Mouse (Mus musculus) stomach, embryonic 16.5 days (tissue): Measurements from ENCODE around the gene Hesx1. TPM values are rescaled to one million over a fixed set of nuclear protein-coding genes. Genes with fewer than 3 reads are reported as not detected.
"Not testable (repeated sequence)": the region's sequence is repeated elsewhere in the genome, so short reads cannot be mapped to it uniquely, and the experiment has no call there.

Source experiments
- ATAC-seq: fragments of 200-750 bp; cut with Nextera tagmentation; 2 replicates; pipeline ENCODE4 v1.8.0; 2017; ENCODE audit warnings: moderate number of reproducible peaks, moderate TSS enrichment; ENCODE audit not compliant: insufficient read depth, low FRiP score
- H3K27ac ChIP-seq: fragments of 300-500 bp; sonication (generic); 2 replicates; pipeline ENCODE4 v1.5.1; 2014; ENCODE audit warnings: low read length
- H3K27me3 ChIP-seq: fragments of 300-500 bp; sonication (generic); 2 replicates; pipeline ENCODE4 v1.6.1; 2014; ENCODE audit warnings: low read length, control low read depth, mixed read lengths; ENCODE audit not compliant: control insufficient read depth, insufficient read depth
- H3K36me3 ChIP-seq: fragments of 300-500 bp; sonication (generic); 2 replicates; pipeline ENCODE4 v1.6.1; 2014; ENCODE audit warnings: low read length; ENCODE audit not compliant: control insufficient read depth, insufficient read depth
- H3K4me1 ChIP-seq: fragments of 300-500 bp; sonication (generic); 2 replicates; pipeline ENCODE4 v1.6.1; 2014; ENCODE audit warnings: low read length, control low read depth, mixed read lengths; ENCODE audit not compliant: control insufficient read depth, insufficient read depth
- H3K4me2 ChIP-seq: fragments of 300-500 bp; sonication (generic); 2 replicates; pipeline ENCODE4 v1.6.1; 2014; ENCODE audit warnings: low read depth, low read length, mixed read lengths
- H3K4me3 ChIP-seq: fragments of 300-500 bp; sonication (generic); replicated peaks from 2 replicates; pipeline ENCODE4 v1.5.1; 2014; ENCODE audit warnings: mild to moderate bottlenecking, low read length
- H3K9ac ChIP-seq: fragments of 300-500 bp; sonication (generic); 2 replicates; pipeline ENCODE4 v1.6.1; 2014; ENCODE audit warnings: low read length
- H3K9me3 ChIP-seq: fragments of 300-500 bp; sonication (generic); replicated peaks from 2 replicates; pipeline ENCODE4 v1.6.1; 2016; ENCODE audit warnings: low read length, control low read depth; ENCODE audit not compliant: control insufficient read depth
- WGBS: fragments of 180-500 bp; shearing (Covaris S2); extraction: QIAGEN DNeasy Blood & Tissue Kit; methylation state at CpG from one replicate; pipeline ENCODE4 v1.1.7; 2014; 5-methylcytosine and 5-hydroxymethylcytosine counted together
- polyA plus RNA-seq: library from polyadenylated mRNA; unstranded; fragments of >200 nt; fragmentation: Nextera tagmentation; extraction: Ambion mirVana; gene quantifications from 2 replicates; pipeline ENCODE4 v1.2.1, GENCODE M21; 2015

The Hesx1 gene
- 0.20 and 0.62 TPM in 2 replicates for polyA plus RNA-seq

- peak within 1 kb of the TSS; percentile 43 for H3K4me3 ChIP-seq
- no peaks in the 10 kb centered on the region for H3K36me3 ChIP-seq
- peak within 1 kb of the TSS; percentile 49 for H3K9ac ChIP-seq
- 0 out of 2 replicates have a peak within 1 kb of the TSS, but pooled peaks have one; percentile 23 for H3K27ac ChIP-seq
- no peaks in the 10 kb centered on the region for H3K9me3 ChIP-seq
- peak within 1 kb of the TSS; percentile 61 for H3K4me2 ChIP-seq
- no peaks in the 10 kb centered on the region for H3K27me3 ChIP-seq
- ATAC-seq, result peak; percentile 69; the same call in 1 of the 2 replicates
- WGBS, result 7% methylated on average over 16 of the region's 16 CpGs
- peaks cover 5% of the 10 kb centered on the region for H3K4me1 ChIP-seq
These were observed at the start of gene Hesx1 for GRCm38 (mm10) chr14:26994211-26994741. Hesx1 (plus strand) TSS chr14:26994416.

DNA sequence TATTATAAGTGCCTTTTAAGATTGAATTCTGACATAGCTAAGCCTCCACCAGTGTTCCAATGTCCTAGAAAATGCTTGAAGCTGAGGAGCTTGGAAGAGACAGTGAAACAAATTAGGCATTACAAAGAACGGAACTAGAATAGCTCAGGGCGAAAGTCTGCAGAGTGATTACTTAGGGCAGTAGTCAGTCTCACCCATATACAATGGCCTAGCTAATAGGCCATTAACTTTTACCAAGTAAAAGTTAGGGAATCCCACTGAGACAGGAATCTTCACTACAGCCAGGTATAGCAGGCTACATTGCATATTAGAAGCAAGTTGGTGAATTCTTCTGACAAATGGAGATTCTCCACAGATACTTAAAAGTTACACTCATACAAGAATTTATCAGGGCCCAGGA lies 38.1 kb upstream of the Hesx1 start:
- H3K4me3 ChIP-seq, ATAC-seq, H3K27me3 ChIP-seq, H3K4me1 ChIP-seq, H3K9ac ChIP-seq, H3K36me3 ChIP-seq, H3K4me2 ChIP-seq, H3K27ac ChIP-seq, H3K9me3 ChIP-seq: not testable (repeated sequence)
- WGBS, result 95% methylated on average over 2 of the region's 2 CpGs

GRCm38 (mm10) chr14:26960518-26960917 lies 33.7 kb upstream of the Hesx1 start:
- WGBS, result 81% methylated on average over 1 of the region's 1 CpGs
- no peaks in the 10 kb centered on the region for H3K36me3 ChIP-seq
- no peak overlapping the region for H3K27ac ChIP-seq
- H3K4me3 ChIP-seq, result no peak overlapping the region
- H3K27me3 ChIP-seq, result no peaks in the 10 kb centered on the region
- no peak overlapping the region for H3K4me2 ChIP-seq
- no peak for ATAC-seq
- no peaks in the 10 kb centered on the region for H3K9me3 ChIP-seq
- H3K4me1 ChIP-seq, result no peaks in the 10 kb centered on the region
- H3K9ac ChIP-seq, result no peak overlapping the region

- Histone ChIP-seq H3K9me3 (no peaks in the 10 kb centered on the region), H3K9ac (peak overlapping the region; percentile 96; the same call in 1 of the 2 replicates), H3K4me1 (peaks cover 4% of the 10 kb centered on the region; the same call in 1 of the 2 replicates), H3K4me3 (peak overlapping the region; percentile 90), H3K27me3 (no peaks in the 10 kb centered on the region), H3K4me2 (peak overlapping the region; percentile 68), H3K27ac (no peak overlapping the region), H3K36me3 (no peaks in the 10 kb centered on the region)
- WGBS, result 60% methylated on average over 3 of the region's 3 CpGs
- ATAC-seq, result no peak
These were observed 25.1 kb upstream of the Hesx1 start for GRCm38 (mm10) chr14:26969164-26969563.

- peak; percentile 86 for ATAC-seq
- peak overlapping the region; percentile 68 for H3K4me2 ChIP-seq
- H3K27me3 ChIP-seq, result no peaks in the 10 kb centered on the region
- H3K27ac ChIP-seq, result peak overlapping the region; percentile 88
- H3K36me3 ChIP-seq, result no peaks in the 10 kb centered on the region
- WGBS, result under 1% methylated on average over 62 of the region's 62 CpGs
- peak overlapping the region; percentile 96 for H3K9ac ChIP-seq
- peaks cover 4% of the 10 kb centered on the region; the same call in 1 of the 2 replicates for H3K4me1 ChIP-seq
- peak overlapping the region; percentile 90 for H3K4me3 ChIP-seq
- no peaks in the 10 kb centered on the region for H3K9me3 ChIP-seq
These were observed 24.3 kb upstream of the Hesx1 start for GRCm38 (mm10) chr14:26969856-26970407.

GRCm38 (mm10) chr14:26970439-26970932 lies 23.7 kb upstream of the Hesx1 start:
- no peaks in the 10 kb centered on the region for H3K36me3 ChIP-seq
- H3K9me3 ChIP-seq, result no peaks in the 10 kb centered on the region
- no peaks in the 10 kb centered on the region for H3K27me3 ChIP-seq
- under 1% methylated on average over 53 of the region's 53 CpGs for WGBS
- peak overlapping the region; percentile 90 for H3K4me3 ChIP-seq
- ATAC-seq, result peak; percentile 99
- H3K9ac ChIP-seq, result peak overlapping the region; percentile 96
- H3K4me1 ChIP-seq, result peaks cover 4% of the 10 kb centered on the region; the same call in 1 of the 2 replicates
- H3K27ac ChIP-seq, result peak overlapping the region; percentile 88
- peak overlapping the region; percentile 68 for H3K4me2 ChIP-seq

DNA sequence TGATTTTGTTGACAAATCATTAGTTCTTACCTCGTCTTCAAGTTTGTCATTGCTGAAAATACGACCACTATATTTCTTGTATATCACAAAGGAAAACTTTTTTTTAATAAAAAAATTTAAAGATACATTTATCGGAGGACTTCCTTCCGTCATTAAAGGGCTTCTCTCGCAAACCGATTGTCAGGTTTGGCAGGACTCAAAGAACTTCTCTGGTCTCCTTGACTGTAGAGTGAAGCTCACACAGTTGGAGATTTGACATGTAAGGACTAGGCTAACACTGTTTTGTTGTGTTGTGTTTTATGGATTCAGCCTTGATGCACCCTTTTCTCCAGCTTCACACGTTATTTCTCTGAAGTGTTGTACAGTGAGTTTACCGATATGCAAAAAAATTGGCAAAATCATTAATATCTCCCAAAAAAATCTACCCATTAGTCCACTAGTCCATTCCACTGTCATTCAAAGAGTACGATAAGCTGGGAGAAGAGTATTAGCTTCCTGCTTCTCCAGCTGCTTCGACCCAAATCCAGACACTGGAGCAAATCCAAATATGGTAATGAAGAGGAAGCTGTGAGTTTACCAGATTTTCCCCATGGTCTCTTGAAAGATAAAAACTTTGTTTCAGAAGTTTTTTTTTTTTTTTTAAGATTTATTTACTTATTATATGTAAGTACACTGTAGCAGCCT lies 23.0 kb upstream of the Hesx1 start, which contains the start of gene Appl1:
Appl1 (minus strand) TSS at position 127 of the 684 bp plus-strand sequence.
- no peaks in the 10 kb centered on the region for H3K36me3 ChIP-seq
- H3K4me3 ChIP-seq, result peak within 1 kb of the TSS; percentile 90
- no peak for ATAC-seq
- peak within 1 kb of the TSS; percentile 68 for H3K4me2 ChIP-seq
- H3K9me3 ChIP-seq, result no peaks in the 10 kb centered on the region
- WGBS, result 37% methylated on average over 10 of the region's 10 CpGs
- H3K27me3 ChIP-seq, result no peaks in the 10 kb centered on the region
- peak within 1 kb of the TSS; percentile 96 for H3K9ac ChIP-seq
- peaks cover 4% of the 10 kb centered on the region; the same call in 1 of the 2 replicates for H3K4me1 ChIP-seq
- peak within 1 kb of the TSS; percentile 88 for H3K27ac ChIP-seq

DNA sequence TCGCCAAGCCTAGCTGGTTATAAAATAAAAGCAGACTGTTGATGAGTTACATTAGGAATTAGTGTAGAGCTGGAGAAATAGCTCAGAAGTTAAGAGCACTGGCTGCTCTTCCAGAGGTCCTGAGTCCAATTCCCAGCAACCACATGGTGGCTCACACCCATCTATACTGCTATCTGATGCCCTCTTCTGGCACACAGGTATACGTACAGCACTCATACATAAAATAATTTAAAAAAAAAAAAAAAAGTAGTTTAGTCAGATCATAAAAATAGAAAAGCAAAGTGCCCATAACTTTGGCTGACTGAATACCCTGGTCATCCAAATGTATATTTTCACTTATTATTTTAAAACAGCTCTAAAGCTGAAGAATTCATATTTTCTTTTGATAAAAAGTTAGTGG lies 21.1 kb upstream of the Hesx1 start:
- no peaks in the 10 kb centered on the region for H3K36me3 ChIP-seq
- 79% methylated on average over 2 of the region's 2 CpGs for WGBS
- H3K4me1 ChIP-seq, result peaks cover 4% of the 10 kb centered on the region; the same call in 1 of the 2 replicates
- H3K4me2 ChIP-seq, result no peak overlapping the region
- no peak for ATAC-seq
- H3K9me3 ChIP-seq, result no peaks in the 10 kb centered on the region
- no peak overlapping the region for H3K27ac ChIP-seq
- no peaks in the 10 kb centered on the region for H3K27me3 ChIP-seq
- no peak overlapping the region for H3K4me3 ChIP-seq
- H3K9ac ChIP-seq, result no peak overlapping the region

DNA sequence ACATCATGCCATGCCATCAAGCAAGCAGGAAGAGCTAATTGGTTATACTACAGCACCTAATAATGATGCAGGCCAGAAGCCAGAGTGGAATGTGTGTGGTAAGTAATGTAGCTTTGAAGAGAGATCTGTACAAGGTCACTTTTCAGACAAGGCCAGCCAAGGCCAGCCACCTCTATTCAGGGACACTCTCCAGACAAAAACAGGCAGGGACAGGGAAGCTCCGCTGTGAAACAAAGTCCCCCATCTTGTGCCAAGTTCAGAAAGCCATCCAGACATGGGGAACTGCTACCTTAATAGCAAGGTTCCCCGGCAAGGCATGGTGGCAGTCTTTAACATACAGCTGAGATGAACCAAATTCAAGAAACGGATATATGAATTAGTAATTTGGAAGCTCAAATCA lies 18.7 kb upstream of the Hesx1 start:
- Histone ChIP-seq H3K27ac (no peak overlapping the region), H3K27me3 (no peaks in the 10 kb centered on the region), H3K9me3 (no peaks in the 10 kb centered on the region), H3K4me1 (peaks cover 4% of the 10 kb centered on the region; the same call in 1 of the 2 replicates), H3K4me3 (no peak overlapping the region), H3K4me2 (no peak overlapping the region), H3K36me3 (no peaks in the 10 kb centered on the region), H3K9ac (no peak overlapping the region)
- 78% methylated on average over 3 of the region's 3 CpGs for WGBS
- no peak for ATAC-seq
